Mouse (Mus musculus): Measurements from ENCODE around the gene Cflar.
"Not testable (repeated sequence)": the region's sequence is repeated elsewhere in the genome, so short reads cannot be mapped to it uniquely, and the experiment has no call there.

Cflar gene

DNA sequence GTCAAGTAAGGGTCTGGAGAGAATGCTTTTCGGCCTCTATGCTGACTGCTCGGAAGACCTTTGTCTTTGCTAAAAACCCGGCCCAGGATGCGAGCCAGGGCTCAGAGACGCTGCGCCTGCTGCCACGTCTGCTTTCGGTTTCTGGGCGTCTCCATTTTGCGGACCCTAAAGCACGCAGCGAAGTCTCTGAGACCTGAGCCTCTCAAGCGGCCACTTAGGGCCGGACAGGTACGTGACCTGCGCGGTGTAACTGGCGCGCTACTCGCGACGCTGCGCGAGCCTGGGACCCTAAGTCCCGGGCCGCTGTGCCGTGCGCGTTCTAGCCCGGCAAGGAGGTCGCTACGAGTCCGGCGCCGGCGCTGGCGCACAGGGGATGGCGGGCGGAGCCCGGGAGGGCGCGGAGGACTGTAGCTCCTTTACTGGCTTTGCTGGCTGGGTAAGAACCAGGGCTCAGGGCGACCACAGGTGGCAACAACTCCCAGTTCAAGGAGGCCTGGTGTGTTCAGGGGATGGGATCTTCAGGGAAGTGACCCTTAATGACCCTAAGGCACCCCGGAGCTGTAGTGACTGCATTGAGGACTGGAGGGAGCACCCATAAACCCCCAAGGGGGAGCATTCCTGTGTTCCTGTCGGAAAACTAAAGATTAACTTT is at the start of gene Cflar:
Cflar (plus strand) TSS at position 144 of the 652 bp plus-strand sequence.
- DNase-seq (ENCODE audit: low spot score in 2 of 2) = peak in 1 of 2 experiments; percentile 52

DNA sequence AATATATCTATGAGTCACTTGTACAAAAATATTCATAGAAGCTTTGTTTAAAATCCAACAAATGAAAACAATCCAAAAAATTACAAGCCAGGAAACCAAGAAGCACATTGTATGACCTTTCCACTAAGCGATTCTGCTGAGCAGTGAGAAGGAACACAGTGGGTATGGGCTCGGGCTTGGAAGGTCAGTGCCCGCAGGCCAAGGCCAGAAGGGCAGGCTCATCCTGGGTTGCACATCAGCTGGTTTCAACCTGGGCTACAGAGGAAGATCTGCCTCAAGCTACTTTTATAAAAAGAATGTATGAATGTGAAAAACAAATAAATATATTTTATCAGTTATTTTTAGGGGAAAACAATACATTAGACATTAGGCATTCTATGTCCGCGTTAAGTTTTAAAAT is 48.6 kb upstream of the Cflar start:
- DNase-seq (ENCODE audit: low spot score in 2 of 2) = not testable (repeated sequence)

DNA sequence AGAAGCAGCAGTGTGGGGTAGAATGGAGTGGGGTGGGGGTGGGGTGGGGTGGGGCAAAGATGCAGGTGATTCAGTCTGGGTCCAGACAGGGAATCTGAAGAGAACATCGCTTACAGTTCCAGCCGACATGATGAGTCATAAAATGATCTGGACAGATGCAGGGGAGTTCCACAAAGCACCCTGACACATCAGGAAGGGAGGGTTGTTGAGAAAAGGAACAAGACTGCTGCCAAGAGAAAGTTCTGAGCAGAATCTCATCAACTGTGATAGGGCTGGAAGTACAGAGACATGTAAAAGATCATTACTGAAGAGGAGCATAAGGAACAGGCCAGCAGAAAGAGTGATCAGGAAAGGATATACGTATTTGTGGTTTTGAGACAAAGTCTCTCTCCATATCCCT is 47.9 kb upstream of the Cflar start:
- DNase-seq (ENCODE audit: low spot score in 2 of 2) = not testable (repeated sequence)

DNA sequence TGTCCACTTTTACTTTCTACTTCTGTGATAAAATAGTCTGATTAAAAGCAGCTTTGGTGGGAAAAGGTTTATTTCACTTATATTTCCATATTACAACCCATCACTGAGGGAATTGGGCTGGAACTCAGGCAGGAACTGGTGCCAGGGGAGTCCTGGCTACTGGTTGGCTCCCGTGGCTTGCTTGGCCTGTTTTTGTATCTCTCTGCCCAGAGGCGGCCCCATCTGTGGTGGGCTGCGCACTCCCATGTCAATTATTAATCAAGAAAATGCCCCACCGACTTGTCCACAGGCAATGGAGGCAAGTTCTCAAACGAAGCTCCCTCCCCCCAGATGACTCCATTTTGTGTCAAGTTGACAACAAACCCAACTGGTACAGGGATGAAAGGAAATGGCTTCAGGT is 43.1 kb upstream of the Cflar start:
- DNase-seq (ENCODE audit: low spot score in 2 of 2) = no peak

DNA sequence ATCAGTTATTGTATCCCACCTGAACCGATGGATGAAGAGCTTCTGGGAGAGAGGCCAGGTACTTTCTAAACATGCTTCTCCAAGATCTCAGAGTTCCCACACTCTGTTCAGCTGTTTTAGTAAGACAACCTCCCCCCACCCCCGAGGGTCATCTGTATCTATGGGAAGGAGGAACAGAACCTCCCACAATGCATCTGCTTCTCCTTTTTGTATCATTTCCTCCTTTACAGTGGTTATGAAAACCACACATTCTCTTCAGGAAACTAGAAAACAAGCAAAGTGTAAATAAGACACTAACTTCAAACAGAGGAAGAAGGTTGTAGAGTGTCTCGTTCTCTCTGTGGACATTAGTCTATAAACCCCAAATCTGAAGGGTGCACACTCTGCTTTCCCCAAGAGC is 41.7 kb upstream of the Cflar start:
- not testable (repeated sequence) for DNase-seq (ENCODE audit: low spot score in 2 of 2)

DNA sequence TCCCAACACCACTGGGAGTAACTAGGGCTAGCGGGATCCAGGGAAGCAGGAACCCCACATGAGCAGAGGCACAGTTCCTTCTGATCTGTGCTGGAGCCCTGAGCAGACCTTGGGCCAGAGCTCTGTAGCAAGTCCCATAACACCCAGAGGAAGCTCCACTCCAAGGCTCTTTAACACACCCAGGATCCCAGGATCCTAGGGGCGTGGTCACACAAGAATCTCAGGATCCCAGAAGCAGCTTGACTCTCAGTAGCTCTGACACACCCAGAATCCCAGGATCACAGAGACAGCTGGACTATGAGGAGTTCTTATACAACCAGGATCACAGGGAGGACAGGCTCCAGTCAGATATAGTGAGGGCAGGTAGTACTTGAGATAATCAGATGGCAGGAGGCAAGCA is 39.2 kb upstream of the Cflar start:
- DNase-seq (ENCODE audit: low spot score in 2 of 2) = no peak

DNA sequence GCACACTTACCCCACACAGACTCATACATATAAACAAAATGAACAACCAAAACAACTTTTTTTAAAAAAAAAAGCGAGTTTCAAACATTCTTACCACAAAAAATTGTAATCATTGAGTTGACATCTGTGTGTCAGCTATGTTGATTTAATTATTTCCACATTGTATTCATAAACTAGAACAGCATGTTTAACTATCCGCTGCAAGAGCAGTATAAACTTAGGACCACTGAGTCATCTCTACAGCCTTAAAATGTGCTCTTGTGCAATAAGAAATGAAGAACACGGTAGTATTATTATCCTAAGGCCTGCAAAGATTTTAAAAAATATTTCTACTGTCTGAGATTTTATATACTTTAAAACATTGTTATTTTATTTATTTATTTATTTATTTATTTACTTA is 36.3 kb upstream of the Cflar start:
- no peak for DNase-seq (ENCODE audit: low spot score in 2 of 2)

DNA sequence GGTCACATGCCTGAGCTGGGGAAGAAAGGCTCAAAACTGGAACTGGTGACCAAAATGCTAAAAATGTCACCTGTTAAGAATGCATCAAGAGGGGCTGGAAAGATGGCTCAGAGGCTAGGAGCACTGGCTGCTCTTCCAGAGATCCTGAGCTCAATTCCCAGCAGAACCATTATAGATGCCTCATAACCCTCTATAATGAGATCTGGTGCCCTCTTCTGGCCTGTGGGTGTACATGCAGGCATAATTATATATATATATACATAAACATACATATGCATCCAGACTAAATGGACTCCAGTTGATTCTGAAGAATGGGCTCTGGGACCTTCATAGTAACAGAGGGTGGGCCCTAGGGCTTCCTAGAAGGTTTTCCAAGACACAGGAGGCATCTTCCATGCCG is 33.7 kb upstream of the Cflar start:
- DNase-seq (ENCODE audit: low spot score in 2 of 2) = no peak

DNA sequence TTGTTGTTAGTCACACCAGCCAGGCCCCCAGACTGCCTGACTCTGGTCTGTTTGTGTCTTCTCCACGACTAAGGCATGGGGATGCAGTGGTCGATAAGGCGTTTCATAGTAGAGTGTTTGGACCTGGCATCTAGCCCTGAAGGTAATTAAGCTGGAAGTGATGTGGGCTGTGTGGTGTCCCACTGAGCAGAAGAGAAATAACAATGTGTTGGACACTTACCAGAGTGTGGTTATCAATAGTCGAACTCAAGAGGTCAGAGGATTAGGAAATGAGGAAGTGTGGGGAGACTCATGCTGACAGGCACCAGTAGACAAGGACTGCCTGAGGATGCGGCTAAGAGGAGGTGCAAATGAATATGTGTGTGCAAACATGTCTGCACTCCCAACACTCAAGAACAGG is 32.9 kb upstream of the Cflar start:
- not testable (repeated sequence) for DNase-seq (ENCODE audit: low spot score in 2 of 2)

DNA sequence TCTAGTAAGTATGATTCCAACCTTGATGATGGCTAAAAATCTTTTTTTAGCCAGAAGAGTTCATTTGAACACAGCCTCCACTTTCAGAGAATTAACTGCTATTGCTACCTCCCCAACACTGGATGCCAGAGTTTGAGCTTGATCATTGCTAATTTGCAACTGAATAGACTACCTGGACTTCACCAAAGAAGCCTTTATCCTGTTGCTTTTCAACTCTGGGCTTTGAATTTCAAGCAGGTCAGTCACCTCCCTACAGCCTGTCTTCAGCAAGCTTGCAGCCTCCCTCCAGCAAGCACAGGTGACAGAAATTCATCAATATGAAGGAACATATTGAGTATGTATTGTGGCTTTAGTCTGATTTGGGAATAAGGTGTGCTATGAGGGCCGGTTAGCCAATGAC is 21.9 kb upstream of the Cflar start:
- no peak for DNase-seq (ENCODE audit: low spot score in 2 of 2)

DNA sequence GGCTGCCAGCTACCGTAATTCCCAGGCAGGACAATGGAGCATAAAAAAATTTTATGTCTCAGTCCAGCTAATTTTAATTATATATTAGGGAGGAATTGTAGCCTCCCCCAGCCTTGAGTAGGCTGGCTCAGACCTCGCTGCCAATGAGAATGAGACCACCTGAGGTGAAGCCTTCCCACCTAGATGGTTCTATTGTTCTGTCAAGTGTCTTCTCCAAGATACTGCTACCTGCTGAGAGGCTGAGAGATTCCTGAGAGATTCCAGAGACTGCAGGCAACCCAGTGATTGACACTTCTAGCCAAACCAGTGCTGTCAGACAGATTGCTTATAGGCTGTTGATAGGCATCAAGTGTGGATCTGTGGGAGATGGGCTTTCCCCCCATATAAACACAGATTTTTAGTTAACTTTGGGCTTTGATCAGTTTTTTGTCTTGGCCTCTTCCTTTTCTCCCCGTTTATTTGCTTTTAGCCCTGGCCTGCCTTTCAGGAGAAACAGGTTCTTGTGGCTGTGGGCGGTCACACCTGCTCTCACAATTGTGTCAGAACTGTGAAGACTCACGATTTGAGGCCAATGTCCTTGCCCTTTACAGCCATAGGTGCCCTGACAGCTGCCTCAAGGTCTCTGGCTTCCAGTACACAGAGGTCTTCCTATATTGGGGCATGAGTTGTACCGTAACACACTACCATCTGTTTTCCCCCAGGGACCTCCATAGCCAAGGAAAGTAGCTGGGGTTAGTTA is 21.1 kb upstream of the Cflar start:
- no peak for DNase-seq (ENCODE audit: low spot score in 2 of 2)

DNA sequence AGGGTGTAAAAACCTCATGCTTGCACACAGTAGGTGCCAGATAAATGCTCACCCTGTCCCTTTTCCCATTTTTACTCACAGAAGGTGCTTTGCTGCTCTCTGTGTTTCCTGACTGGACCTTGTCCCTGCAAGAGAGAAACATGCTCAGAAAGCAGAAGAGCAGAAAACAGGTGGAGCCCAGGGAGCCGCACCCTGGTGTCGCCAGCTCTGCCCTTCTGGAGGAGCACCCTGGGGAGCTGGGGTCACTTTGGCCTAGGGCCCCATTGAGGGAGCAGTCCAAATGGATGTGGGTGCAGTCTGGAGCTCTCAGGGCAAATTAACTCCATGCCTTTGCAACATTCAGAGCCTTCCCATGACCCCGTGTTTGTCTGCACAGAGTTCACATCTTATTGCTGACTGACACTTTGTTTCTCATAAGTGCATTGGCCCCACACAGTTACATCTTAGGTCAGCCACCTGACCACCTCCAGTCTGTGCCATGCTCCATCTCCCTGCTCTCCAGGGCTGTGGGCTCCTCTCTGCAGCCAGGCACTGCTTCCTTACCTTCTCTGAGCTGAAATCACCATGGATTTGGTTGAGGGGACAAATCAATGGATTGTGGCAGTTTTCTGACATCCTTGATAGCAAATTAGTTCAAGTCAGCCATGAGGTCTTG is 20.3 kb upstream of the Cflar start:
- not testable (repeated sequence) for DNase-seq (ENCODE audit: low spot score in 2 of 2)

DNA sequence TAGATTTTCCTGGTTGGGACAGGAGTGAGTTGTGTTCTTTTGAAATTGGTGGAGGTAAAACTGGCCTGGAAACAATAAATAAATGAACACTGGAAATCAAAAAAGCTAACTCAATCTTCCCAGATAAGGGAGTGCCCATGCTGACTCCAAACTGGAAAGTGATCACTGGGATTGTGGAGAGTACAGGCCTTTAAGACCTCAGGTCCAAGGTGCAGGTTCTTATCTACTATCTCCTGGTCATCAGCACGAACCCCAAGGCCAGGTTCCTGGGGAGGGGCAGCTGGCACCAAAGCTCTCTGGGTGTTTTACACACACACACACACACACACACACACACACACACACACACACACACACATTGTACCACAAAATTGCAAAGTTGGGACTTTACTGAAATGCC is 19.6 kb upstream of the Cflar start:
- not testable (repeated sequence) for DNase-seq (ENCODE audit: low spot score in 2 of 2)

DNA sequence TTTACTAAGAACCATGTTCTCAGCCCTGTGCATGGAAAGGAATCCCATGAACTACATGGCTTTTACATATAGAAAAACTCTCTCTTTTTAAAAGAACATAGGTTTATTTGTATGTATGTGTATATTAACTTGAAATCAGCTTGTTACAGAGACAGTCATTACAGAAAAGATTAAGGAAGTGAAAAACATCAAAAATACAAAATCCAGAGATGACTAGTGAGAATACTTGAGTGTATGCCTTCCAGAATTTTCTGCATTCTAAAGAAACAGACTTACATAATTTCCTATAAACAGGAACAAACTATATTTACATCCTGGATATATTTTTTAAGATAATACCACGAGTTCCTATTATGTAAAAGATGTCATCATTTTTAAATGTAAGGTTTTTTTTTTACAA is 17.6 kb upstream of the Cflar start:
- DNase-seq (ENCODE audit: low spot score in 2 of 2) = no peak

DNA sequence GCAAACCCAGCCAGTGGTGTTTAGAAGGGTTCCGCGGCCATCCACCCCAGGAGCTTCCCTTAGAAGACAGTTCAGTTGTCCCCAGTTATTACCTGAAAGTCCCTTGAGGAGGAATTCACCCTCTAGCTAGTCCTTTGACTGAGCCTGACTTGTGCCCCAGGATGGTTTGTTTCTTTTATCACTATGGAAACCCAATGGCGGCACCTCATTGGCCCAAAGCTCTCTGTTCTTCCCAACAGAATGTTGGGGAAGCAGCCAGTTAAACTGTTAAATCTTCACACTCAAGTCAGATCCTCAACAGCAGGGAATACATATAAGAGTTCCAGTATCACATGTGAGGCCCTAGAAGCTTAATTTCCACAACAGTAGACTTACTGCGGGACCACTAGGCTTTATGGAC is 15.5 kb upstream of the Cflar start, which contains the start of gene Als2cr12:
Als2cr12 (minus strand) TSS at position 180 of the 400 bp plus-strand sequence.
- not testable (repeated sequence) for DNase-seq (ENCODE audit: low spot score in 2 of 2)

DNA sequence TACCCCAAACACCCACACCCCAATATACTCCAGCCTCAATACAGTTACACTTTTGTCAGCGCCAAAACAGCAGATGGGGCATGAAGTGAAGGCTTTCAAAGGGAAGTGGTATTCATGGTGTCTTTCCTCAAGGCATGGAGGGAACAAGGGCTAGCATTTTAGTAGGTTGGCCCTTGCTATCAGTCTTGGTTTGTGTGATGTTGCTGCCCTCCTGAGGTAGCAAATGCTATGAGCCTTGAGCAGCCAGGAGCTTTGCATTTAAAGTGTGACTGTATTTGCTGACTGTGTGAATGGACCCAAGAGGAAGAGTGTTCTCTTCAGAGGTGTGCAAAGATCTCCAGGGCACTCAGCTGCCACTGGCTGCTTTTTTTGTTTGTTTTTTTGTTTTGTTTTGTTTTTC is 13.7 kb upstream of the Cflar start:
- DNase-seq (ENCODE audit: low spot score in 2 of 2) = peak in 1 of 2 experiments; percentile 32

DNA sequence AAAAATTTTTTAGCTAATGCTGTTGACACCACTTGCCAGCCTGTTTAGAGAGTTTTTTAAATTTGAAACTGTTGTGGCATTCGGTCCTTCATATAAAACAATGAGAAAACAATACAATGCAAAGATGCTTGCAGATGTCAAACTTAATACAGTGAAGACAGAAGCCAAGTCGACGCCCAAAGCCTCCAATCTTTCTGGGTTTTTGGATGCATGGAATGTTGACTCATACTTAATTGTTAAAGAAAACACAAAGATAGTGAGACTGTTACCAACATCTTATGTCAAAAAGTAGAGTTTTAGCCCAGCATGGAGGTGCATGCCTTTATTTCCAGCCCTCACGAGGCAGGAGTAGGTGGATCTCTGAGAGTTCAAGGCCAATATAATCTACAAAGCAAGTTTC is 12.5 kb upstream of the Cflar start:
- no peak for DNase-seq (ENCODE audit: low spot score in 2 of 2)

DNA sequence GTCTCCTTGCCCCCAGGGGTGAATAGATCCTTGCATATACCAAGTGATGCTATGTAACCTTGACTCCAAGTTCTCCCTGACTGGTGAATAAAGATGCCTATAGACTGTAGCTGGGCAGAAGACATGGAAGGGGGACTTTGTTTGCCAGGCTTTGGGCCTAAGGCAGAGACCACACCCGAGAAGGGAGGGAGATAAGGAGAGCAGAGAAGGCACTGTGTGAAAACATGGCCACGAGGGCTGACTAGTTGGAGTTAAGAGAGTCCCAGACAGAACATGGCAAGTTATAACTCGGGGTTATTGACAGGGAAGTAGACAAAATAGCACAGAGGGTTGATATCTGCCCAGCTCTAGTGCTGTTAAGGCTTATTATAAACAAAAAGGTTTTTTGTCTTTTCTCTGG is 11.3 kb upstream of the Cflar start:
- no peak for DNase-seq (ENCODE audit: low spot score in 2 of 2)

DNA sequence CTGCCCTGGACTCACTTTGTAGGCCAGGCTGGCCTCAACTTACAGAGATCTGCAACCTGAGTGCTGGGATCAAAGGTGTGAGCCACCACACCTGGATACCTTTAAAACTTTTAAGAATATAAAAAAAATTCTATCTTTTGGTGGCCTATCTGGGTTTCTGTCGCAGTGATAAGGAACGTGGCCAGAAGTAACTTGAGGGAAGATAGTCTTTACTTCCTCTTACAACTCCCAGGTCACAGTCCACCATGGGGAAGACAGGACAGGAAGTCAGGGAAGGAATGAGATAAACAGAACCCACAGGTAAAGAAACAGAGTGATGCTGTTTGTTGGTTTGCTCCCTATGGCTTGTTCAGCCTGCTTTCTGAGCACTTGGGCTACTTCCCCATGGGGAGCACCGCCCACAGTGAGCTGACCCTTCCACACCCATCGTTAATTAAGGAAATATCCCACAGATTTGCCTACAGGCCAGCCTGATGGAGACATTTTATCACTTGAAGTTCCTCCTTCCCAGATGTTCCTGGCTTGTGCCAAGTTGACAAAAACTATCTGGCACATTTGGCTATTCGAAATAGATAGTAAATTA is 10.6 kb upstream of the Cflar start:
- DNase-seq (ENCODE audit: low spot score in 2 of 2) = not testable (repeated sequence)

DNA sequence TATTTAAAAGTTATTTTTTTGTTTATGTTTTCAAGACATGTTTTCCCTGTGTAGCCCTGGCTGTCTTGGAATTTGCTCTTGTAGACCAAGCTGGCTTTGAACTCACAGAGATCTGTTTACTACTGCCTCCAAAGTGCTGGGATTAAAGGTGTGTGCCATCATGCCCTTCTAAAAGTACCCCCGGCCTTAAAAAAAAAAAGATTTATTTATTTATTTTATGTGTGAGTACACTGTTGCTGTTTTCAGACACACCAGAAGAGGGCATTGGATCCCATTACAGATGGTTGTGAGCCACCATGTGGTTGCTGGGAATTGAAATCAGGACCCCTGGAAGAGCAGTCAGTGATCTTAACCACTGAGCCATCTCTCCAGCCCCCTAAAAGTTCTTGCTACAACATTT is 1.3 kb upstream of the Cflar start:
- DNase-seq (ENCODE audit: low spot score in 2 of 2) = not testable (repeated sequence)

DNA sequence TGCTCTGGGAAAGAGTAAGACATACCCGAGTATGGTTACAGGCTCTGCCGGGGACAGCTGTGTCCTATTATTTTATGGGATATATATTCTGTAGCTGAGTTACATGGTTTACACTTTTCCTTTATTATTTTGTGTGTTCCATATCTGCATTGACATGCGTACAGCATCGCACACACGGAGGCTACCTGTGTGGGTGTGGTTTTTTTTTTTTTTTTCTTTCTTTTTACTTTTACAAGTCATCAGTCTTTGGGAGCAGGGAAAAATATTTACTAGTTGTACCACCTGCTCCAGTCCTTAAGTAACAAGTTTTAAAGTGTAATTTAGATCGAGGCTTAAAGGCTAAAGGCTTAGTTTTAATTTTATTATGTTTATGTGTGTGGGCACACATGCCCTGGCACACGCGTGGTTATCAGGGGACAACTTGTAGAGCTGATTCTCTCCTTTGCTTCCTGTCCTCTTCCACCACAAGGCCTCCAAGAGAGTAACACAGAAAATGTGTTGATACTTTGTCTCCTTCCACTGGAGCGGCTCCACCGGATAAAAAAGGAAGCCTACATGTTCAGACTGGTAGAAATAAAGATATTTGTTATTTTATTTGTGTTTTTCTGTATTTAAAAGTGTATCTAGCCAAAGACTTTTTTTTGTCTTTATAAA is 470 bp upstream of the Cflar start:
- DNase-seq (ENCODE audit: low spot score in 2 of 2) = no peak
